Mouse (Mus musculus) right cerebral cortex, adult 18-20 months (tissue): ENCODE data around the gene Cmc4.

Source experiments
- DNase-seq: peaks from one replicate; pipeline ENCODE4 v3.0.0; 2022; ENCODE audit warnings: mixed read lengths

The Cmc4 gene

GRCm38 (mm10) chrX:75415936-75416785 lies at the start of gene Cmc4, which contains the start of the genes Mtcp1 and Brcc3:
Cmc4 (minus strand) TSS chrX:75416584.
Mtcp1 (minus strand) TSS chrX:75416588.
Brcc3 (plus strand) TSS chrX:75416628.
- peak; percentile 90 for DNase-seq

GRCm38 (mm10) chrX:75454597-75454996 lies 38.2 kb upstream of the Cmc4 start:
- no peak for DNase-seq

GRCm38 (mm10) chrX:75409711-75410110 lies 6.7 kb downstream of the Cmc4 start:
- DNase-seq, result no peak

- no peak for DNase-seq
These were observed 13.0 kb downstream of the Cmc4 start for GRCm38 (mm10) chrX:75403350-75403749.

GRCm38 (mm10) chrX:75402668-75403067 lies 13.7 kb downstream of the Cmc4 start:
- DNase-seq, result no peak

- no peak for DNase-seq
These were observed 16.9 kb downstream of the Cmc4 start for GRCm38 (mm10) chrX:75399471-75399870.

- peak; percentile 73 for DNase-seq
These were observed 34.1 kb downstream of the Cmc4 start, which contains the start of the genes Fundc2 and F8 for GRCm38 (mm10) chrX:75382195-75382771. Fundc2 (plus strand) TSS chrX:75382399. F8 (minus strand) TSS chrX:75382615.

- no peak for DNase-seq
These were observed 34.7 kb downstream of the Cmc4 start for GRCm38 (mm10) chrX:75381699-75382098.

GRCm38 (mm10) chrX:75381176-75381575 lies 35.2 kb downstream of the Cmc4 start:
- DNase-seq, result no peak

GRCm38 (mm10) chrX:75376815-75377214 lies 39.6 kb downstream of the Cmc4 start:
- no peak for DNase-seq

- no peak for DNase-seq
These were observed 43.5 kb downstream of the Cmc4 start for GRCm38 (mm10) chrX:75372666-75373425.

GRCm38 (mm10) chrX:75370197-75370596 lies 46.2 kb downstream of the Cmc4 start:
- no peak for DNase-seq
